In the genomic region with DNA sequence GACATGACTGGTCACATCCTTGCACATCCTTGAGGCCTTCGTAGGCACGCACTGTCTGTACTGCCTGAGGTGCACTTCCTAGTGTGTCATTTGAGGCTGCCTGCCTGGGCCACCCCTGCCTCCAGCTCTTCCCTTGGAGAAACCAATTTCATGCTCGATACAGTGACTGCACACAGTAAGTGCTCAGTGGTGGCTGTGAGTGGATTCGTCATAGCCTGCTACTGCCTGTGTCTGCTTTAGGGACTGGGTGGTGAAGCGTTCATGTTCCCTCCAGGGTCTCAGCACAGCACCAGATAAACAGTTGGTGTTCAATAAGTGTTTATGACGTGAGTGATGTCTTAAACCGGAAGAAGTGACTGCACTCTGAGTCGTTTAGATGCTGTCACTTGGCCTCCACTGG, we compare ENCODE assay signal across 22 mouse cellular contexts.
"Had no signal": no experiment of that assay in that cellular context is flagged by ENCODE, and none has a peak within 500 bp of the region (broad histone marks: within the 10 kb centered on the region; RNA-seq: fewer than 3 reads in every experiment).

No protein-coding gene starts in this region.

- H3K27me3 ChIP-seq: kidney, embryonic 15.5 days; limb, embryonic 13.5 days; liver, embryonic 12.5 days; liver, embryonic 15.5 days; lung, embryonic 15.5 days; midbrain, embryonic 13.5 days had no signal

- ATAC-seq: intestine, postnatal 0 days; liver, embryonic 12.5 days; midbrain, embryonic 13.5 days; midbrain, embryonic 16.5 days had no signal

- H3K4me3 ChIP-seq: kidney, embryonic 15.5 days; limb, embryonic 10.5 days; limb, embryonic 13.5 days; liver, embryonic 12.5 days; liver, embryonic 15.5 days; lung, embryonic 15.5 days; megakaryocyte, embryonic 14.5 days; midbrain, embryonic 10.5 days; midbrain, embryonic 13.5 days; myocyte had no signal

- H3K27ac ChIP-seq: kidney, embryonic 15.5 days; limb, embryonic 10.5 days; limb, embryonic 13.5 days; liver, embryonic 12.5 days; liver, embryonic 15.5 days; lung, embryonic 15.5 days; midbrain, embryonic 10.5 days; midbrain, embryonic 13.5 days had no signal

- H3K4me2 ChIP-seq: kidney, embryonic 15.5 days; limb, embryonic 13.5 days; liver, embryonic 12.5 days; liver, embryonic 15.5 days; lung, embryonic 15.5 days; midbrain, embryonic 13.5 days had no signal

- DNase-seq: kidney, adult 2 months; kidney, postnatal 36 days; layer of hippocampus, postnatal 36 days; liver; lung, adult 18-20 months; lung, postnatal 10 days; lung, postnatal 36 days; thymus, adult 18-20 months; thymus, postnatal 14 days; thymus, postnatal 4 days had no signal

- H3K9me3 ChIP-seq: kidney, embryonic 15.5 days; limb, embryonic 10.5 days; lung, embryonic 15.5 days had no signal

- H3K9ac ChIP-seq: kidney, embryonic 15.5 days; limb, embryonic 13.5 days; liver, embryonic 12.5 days; liver, embryonic 15.5 days; lung, embryonic 15.5 days; midbrain, embryonic 13.5 days had no signal

- H3K4me1 ChIP-seq: liver, embryonic 12.5 days; lung, embryonic 15.5 days; midbrain, embryonic 13.5 days had no signal

- H3K36me3 ChIP-seq: limb, embryonic 13.5 days; liver, embryonic 12.5 days; liver, embryonic 15.5 days; lung, embryonic 15.5 days had no signal
